ENCODE assay signal across 8 mouse cellular contexts in genomic region chr17:46383294-46384060, GRCm38 (mm10). TPM values are rescaled to one million over a fixed set of nuclear protein-coding genes. Genes with fewer than 3 reads are reported as not detected.
DNase-seq lines count a peak whose midpoint lies in the region; ATAC-seq and TF ChIP-seq lines count a peak whose summit lies in the region.

TSS of gene Zfp318 (plus strand) at chr17:46383731.

- no peak for TF ChIP-seq CTCF in Patski (IDR thresholded peaks at IDR 0.05)

- in situ Hi-C loops in Patski (cut with MboI; ENCODE audit: low pct_unique_long_range_greater_than_20kb) = no loop called here

- ATAC-seq in Patski = peak; percentile 93
- ATAC-seq in hindbrain, embryonic 13.5 days (ENCODE audit: low FRiP score) = peak; percentile 98

- H3K4me2 ChIP-seq in hindbrain, embryonic 13.5 days = peak within 1 kb of the TSS; percentile 87

- peak within 1 kb of the TSS; percentile 94 for H3K4me3 ChIP-seq in hindbrain, embryonic 13.5 days

- H3K9ac ChIP-seq in hindbrain, embryonic 13.5 days = peak within 1 kb of the TSS; percentile 98

- POLR2A ChIA-PET in Patski (lab: Charles Lee) = no interaction called here

- no peaks in the 10 kb centered on the region for H3K27me3 ChIP-seq in Patski
- H3K27me3 ChIP-seq in hindbrain, embryonic 13.5 days = no peaks in the 10 kb centered on the region

- CTCF ChIA-PET in Patski (lab: Charles Lee) = no interaction called here

- 0% methylated on average over 71 of the region's 105 CpGs for WGBS in hindbrain, embryonic 13.5 days

- H3K36me3 ChIP-seq in hindbrain, embryonic 13.5 days = peaks cover 13% of the 10 kb centered on the region

- peak within 1 kb of the TSS; percentile 97 for H3K27ac ChIP-seq in hindbrain, embryonic 13.5 days

- H3K4me1 ChIP-seq in hindbrain, embryonic 13.5 days (replicated peaks) = peaks cover 20% of the 10 kb centered on the region

- H3K9me3 ChIP-seq in hindbrain, embryonic 13.5 days = no peaks in the 10 kb centered on the region

- peak; percentile 64 for DNase-seq in Patski (ENCODE audit: low read depth, low spot score)
- peak; percentile 97 to 98 for DNase-seq in cerebellum, postnatal 14 days
- peak; percentile 93 to 95 for DNase-seq in frontal cortex, postnatal 14 days (ENCODE audit: low spot score in 2 of 2)
- peak; percentile 93 to 94 for DNase-seq in layer of hippocampus, postnatal 25 days (ENCODE audit: extremely low spot score in 1 of 2, low spot score in 1 of 2)
- peak; percentile 97 for DNase-seq in lung, postnatal 25 days (ENCODE audit: low spot score)
- peak; percentile 96 for DNase-seq in retina, embryonic 14.5 days (ENCODE audit: low spot score)
- DNase-seq in thymus, postnatal 4 days = peak; percentile 100

RNA-seq across cellular contexts. Expression of gene Zfp318, which starts in this region (rescaled TPM):
- 18.6 TPM for polyA plus RNA-seq in Patski (2021)
- polyA plus RNA-seq in hindbrain, embryonic 13.5 days (2015; fragmentation: Nextera tagmentation; extraction: Ambion mirVana) = 18.0 and 19.1 TPM in 2 replicates
- total RNA-seq in layer of hippocampus, postnatal 25 days (2021) = 10 to 100 TPM; 51.3 to 69.7 TPM

Comparison
In these comparisons a context has a peak if more than half of its experiments do, and no peak if none do; other contexts are left out.
1. Peak in every context shown above with its lines: DNase-seq, ATAC-seq, H3K4me3 ChIP-seq and H3K27ac ChIP-seq.